ENCODE assay signal across 7 mouse cellular contexts in the genomic region with DNA sequence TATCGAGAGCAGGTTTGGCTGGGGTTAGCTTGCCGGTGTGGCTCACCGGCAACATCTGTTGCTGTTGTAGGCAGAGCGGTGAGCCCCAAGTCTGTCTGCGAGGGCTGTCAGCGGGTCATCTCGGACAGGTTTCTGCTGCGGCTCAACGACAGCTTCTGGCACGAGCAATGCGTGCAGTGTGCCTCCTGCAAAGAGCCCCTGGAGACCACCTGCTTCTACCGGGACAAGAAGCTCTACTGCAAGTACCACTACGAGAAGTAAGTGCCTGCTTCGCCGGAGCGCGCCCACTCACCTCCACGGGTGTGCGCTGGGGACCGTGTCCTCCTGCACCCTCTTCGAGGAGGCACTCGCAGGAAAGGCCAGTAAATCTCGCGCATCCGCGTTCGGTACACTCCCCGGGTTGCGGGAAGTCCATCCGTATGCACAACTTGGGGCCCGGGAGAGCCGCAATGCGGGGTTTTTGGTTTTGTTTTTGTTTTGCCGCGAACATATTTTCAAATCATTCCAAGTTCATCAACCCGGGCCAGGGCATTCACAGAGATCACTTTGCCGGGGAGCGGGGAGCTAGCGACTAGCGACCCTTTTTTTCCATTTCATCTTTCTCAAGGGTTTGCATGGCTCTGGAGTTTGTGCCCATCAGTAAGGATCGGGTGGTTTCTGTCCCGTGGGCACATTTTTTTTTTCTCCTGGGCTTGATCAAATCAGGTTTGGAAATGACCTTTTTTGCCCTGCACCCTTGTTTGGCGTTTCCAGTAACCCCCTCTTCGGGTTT. TPM values are rescaled to one million over a fixed set of nuclear protein-coding genes. Genes with fewer than 3 reads are reported as not detected.
DNase-seq lines count a peak whose midpoint lies in the region; ATAC-seq and TF ChIP-seq lines count a peak whose summit lies in the region.

No protein-coding gene starts in this region.

- H3K4me1 ChIP-seq in forebrain, embryonic 13.5 days = peaks cover 23% of the 10 kb centered on the region
- H3K4me1 ChIP-seq in limb, embryonic 14.5 days (ENCODE audit: control insufficient read depth, insufficient read depth, low read length) = peaks cover 10% of the 10 kb centered on the region

- peak overlapping the region; percentile 17 for H3K4me3 ChIP-seq in forebrain, embryonic 13.5 days
- peak overlapping the region; percentile 19 for H3K4me3 ChIP-seq in limb, embryonic 14.5 days (replicated peaks; ENCODE audit: low read length)

- TF ChIP-seq POLR2A in limb, embryonic 14.5 days (IDR thresholded peaks at IDR 0.05; ENCODE audit: borderline replicate concordance, extremely low read depth, insufficient read depth, insufficient read length) = no peak

- no peak overlapping the region for H3K9ac ChIP-seq in forebrain, embryonic 13.5 days
- H3K9ac ChIP-seq in limb, embryonic 14.5 days (ENCODE audit: low read depth, low read length, severe bottlenecking) = no peak overlapping the region

- H3K27ac ChIP-seq in forebrain, embryonic 13.5 days = no peak overlapping the region
- no peak overlapping the region for H3K27ac ChIP-seq in limb, embryonic 14.5 days (replicated peaks; ENCODE audit: low read depth, low read length)

- under 1% methylated on average over 44 of the region's 44 CpGs for WGBS in forebrain, embryonic 13.5 days
- under 1% methylated on average over 44 of the region's 44 CpGs for WGBS in limb, embryonic 14.5 days

- peaks cover 98% of the 10 kb centered on the region for H3K27me3 ChIP-seq in forebrain, embryonic 13.5 days
- H3K27me3 ChIP-seq in limb, embryonic 14.5 days (ENCODE audit: control insufficient read depth, insufficient read depth, low read length) = peaks cover 96% of the 10 kb centered on the region

- no peaks in the 10 kb centered on the region for H3K36me3 ChIP-seq in forebrain, embryonic 13.5 days (ENCODE audit: poor library complexity, severe bottlenecking)
- no peaks in the 10 kb centered on the region for H3K36me3 ChIP-seq in limb, embryonic 14.5 days (ENCODE audit: control insufficient read depth, insufficient read depth, low read length)

- H3K4me2 ChIP-seq in forebrain, embryonic 13.5 days = peak overlapping the region; percentile 37
- peak overlapping the region; percentile 18; the same call in 1 of the 2 replicates for H3K4me2 ChIP-seq in limb, embryonic 14.5 days (replicated peaks; ENCODE audit: low read depth, low read length, severe bottlenecking)

- ATAC-seq in forebrain, embryonic 13.5 days = no peak
- ATAC-seq in limb, embryonic 14.5 days (ENCODE audit: low FRiP score, low read depth) = no peak

- DNase-seq in right cerebral cortex, postnatal 25 days = peak; percentile 13
- no peak for DNase-seq in right cerebral cortex, adult 18-20 months
- DNase-seq in limb, embryonic 14.5 days (ENCODE audit: low spot score) = no peak
- no peak for DNase-seq in c-Kit-positive CD71-positive TER-119-positive erythroid progenitor cells, embryonic 14.5 days (ENCODE audit: low spot score)
- no peak for DNase-seq in layer of hippocampus, adult 11-12 months (ENCODE audit: low spot score)
- no peak for DNase-seq in frontal cortex, postnatal 36 days (ENCODE audit: low spot score in 2 of 2)

- no peaks in the 10 kb centered on the region for H3K9me3 ChIP-seq in forebrain, embryonic 13.5 days (replicated peaks)
- H3K9me3 ChIP-seq in limb, embryonic 14.5 days (ENCODE audit: control insufficient read depth, low read length) = no peaks in the 10 kb centered on the region

RNA-seq across cellular contexts. Expression of a gene that starts 3.1 kb away (rescaled TPM):
- polyA plus RNA-seq in forebrain, embryonic 13.5 days (2015; fragmentation: Nextera tagmentation; extraction: Ambion mirVana) = 2.5 and 9.2 TPM in 2 replicates
- polyA plus RNA-seq in limb, embryonic 14.5 days (2012; rRNA removed) = 0.57 and 0.64 TPM in 2 replicates
- polyA plus RNA-seq in limb, embryonic 14.5 days (2014; fragmentation: Nextera tagmentation; extraction: Ambion mirVana) = 0.37 and 0.51 TPM in 2 replicates
